Mouse (Mus musculus): ENCODE results near the gene Ccdc141.

- TF ChIP-seq EP300 (IDR thresholded peaks at IDR 0.05; ENCODE audit: low read depth) = no peak
- TF ChIP-seq CTCF (IDR thresholded peaks at IDR 0.05; ENCODE audit: low read depth) = no peak
Observed at GRCm38 (mm10) chr2:77151255-77151654, 19.2 kb downstream of the Ccdc141 start.
